Mouse (Mus musculus) myocyte (in vitro differentiated cells): ENCODE results near the gene Rbfox2. TPM values are rescaled to one million over a fixed set of nuclear protein-coding genes. Genes with fewer than 3 reads are reported as not detected.

Experiments
- H3K27me3 ChIP-seq: one replicate; pipeline ENCODE4 v1.6.1; 2011; ENCODE audit not compliant: control insufficient read depth, insufficient read depth, insufficient read length
- H3K36me3 ChIP-seq: one replicate; pipeline ENCODE4 v1.6.1; 2011; ENCODE audit not compliant: control insufficient read depth, insufficient read depth
- H3K4me2 ChIP-seq: one replicate; pipeline ENCODE4 v1.6.1; 2011; ENCODE audit warnings: low read depth, control low read depth
- H3K4me3 ChIP-seq: one replicate; pipeline ENCODE4 v1.5.1; 2011; ENCODE audit warnings: mild to moderate bottlenecking, control low read depth, moderate library complexity
- H3K79me2 ChIP-seq: one replicate; pipeline ENCODE4 v1.6.1; 2011; ENCODE audit not compliant: control insufficient read depth, insufficient read depth
- H3ac ChIP-seq: one replicate; pipeline ENCODE4 v1.6.1; 2011; ENCODE audit not compliant: control insufficient read depth, insufficient read length
- CEBPB ChIP-seq: IDR thresholded peaks from 2 replicates; pipeline ENCODE4 v1.6.1; 2011; ENCODE audit warnings: mild to moderate bottlenecking, moderate library complexity; ENCODE audit not compliant: poor library complexity, insufficient read depth, severe bottlenecking
- E2F4 ChIP-seq: IDR thresholded peaks from one replicate; pipeline ENCODE4 v1.6.1; 2011; ENCODE audit warnings: mild to moderate bottlenecking, control low read depth, moderate library complexity; ENCODE audit not compliant: insufficient read depth
- MAX ChIP-seq: IDR thresholded peaks from one replicate; pipeline ENCODE4 v1.6.1; 2011; ENCODE audit warnings: low read depth, mild to moderate bottlenecking, control low read depth
- MYOD1 ChIP-seq, 3 experiments: IDR thresholded peaks; one replicate each; pipeline ENCODE4 v1.6.1; 2011; ENCODE audit warnings: control low read depth in 2 of 3, low read depth in 2 of 3, mild to moderate bottlenecking in 2 of 3, moderate library complexity in 1 of 3; ENCODE audit not compliant: insufficient read length in 2 of 3, control insufficient read depth in 1 of 3
- MYOG ChIP-seq, 3 experiments: IDR thresholded peaks; one replicate each; pipeline ENCODE4 v1.6.1; 2011; ENCODE audit warnings: control low read depth in 2 of 3, low read depth in 2 of 3, mild to moderate bottlenecking in 2 of 3; ENCODE audit not compliant: insufficient read length in 2 of 3, control insufficient read depth in 1 of 3, insufficient read depth in 1 of 3
- POLR2A ChIP-seq: IDR thresholded peaks from one replicate; pipeline ENCODE4 v1.6.1; 2011; ENCODE audit warnings: low read depth, mild to moderate bottlenecking, control low read depth, moderate library complexity; ENCODE audit not compliant: insufficient read length
- POLR2AphosphoS2 ChIP-seq: IDR thresholded peaks from one replicate; pipeline ENCODE4 v1.6.1; 2011; ENCODE audit warnings: low read depth, control low read depth; ENCODE audit not compliant: insufficient read length
- REST ChIP-seq: IDR thresholded peaks from one replicate; pipeline ENCODE4 v1.6.1; 2011; ENCODE audit warnings: mild to moderate bottlenecking, control low read depth, moderate library complexity; ENCODE audit not compliant: insufficient read depth, insufficient read length
- SRF ChIP-seq: IDR thresholded peaks from one replicate; pipeline ENCODE4 v1.6.1; 2011; ENCODE audit warnings: low read depth; ENCODE audit not compliant: control insufficient read depth, insufficient read length
- TCF12 ChIP-seq: IDR thresholded peaks from one replicate; pipeline ENCODE4 v1.6.1; 2011; ENCODE audit warnings: mild to moderate bottlenecking, control low read depth; ENCODE audit not compliant: poor library complexity, insufficient read depth, severe bottlenecking
- TCF3 ChIP-seq: IDR thresholded peaks from one replicate; pipeline ENCODE4 v1.6.1; 2011; ENCODE audit warnings: low read depth, control low read depth; ENCODE audit not compliant: insufficient read length
- USF1 ChIP-seq: IDR thresholded peaks from one replicate; pipeline ENCODE4 v1.6.1; 2011; ENCODE audit warnings: low read depth, mild to moderate bottlenecking, control low read depth, moderate library complexity
- polyA plus RNA-seq: library from polyadenylated mRNA; unstranded; fragments of >200 nt; fragmentation: generic; extraction: Trizol; gene quantifications from one replicate; pipeline ENCODE4 v1.2.1, GENCODE M21; 2012; ENCODE audit warnings: missing spikeins

Gene Rbfox2
- polyA plus RNA-seq, 1 experiment = 136 TPM

DNA sequence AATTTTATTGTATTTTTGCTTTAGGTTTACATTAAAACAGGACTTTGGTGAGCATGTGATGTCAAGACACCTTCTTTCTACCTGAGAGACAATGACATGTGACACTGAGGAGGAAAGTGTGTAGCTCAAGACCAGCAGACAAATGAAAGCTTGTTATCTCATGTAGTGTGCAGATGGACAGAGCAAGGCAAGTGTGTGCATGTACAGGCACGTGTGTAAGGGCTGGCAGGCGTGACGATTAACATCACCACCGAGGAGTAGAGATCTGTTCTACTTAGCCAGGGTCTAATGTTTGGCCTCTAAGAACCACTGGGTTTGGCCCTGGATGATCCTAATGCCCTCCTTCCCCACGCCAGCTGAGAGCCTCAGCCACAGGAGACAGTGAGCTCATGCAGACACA, 216.3 kb downstream of the Rbfox2 start:
- Histone ChIP-seq H3ac (no peak overlapping the region), H3K79me2 (peaks cover 36% of the 10 kb centered on the region), H3K4me3 (no peak overlapping the region), H3K4me2 (no peak overlapping the region), H3K36me3 (peaks cover 95% of the 10 kb centered on the region), H3K27me3 (no peaks in the 10 kb centered on the region)
- TF ChIP-seq CEBPB (no peak), POLR2A (peak; percentile 68), POLR2AphosphoS2 (peak; percentile 84)

DNA sequence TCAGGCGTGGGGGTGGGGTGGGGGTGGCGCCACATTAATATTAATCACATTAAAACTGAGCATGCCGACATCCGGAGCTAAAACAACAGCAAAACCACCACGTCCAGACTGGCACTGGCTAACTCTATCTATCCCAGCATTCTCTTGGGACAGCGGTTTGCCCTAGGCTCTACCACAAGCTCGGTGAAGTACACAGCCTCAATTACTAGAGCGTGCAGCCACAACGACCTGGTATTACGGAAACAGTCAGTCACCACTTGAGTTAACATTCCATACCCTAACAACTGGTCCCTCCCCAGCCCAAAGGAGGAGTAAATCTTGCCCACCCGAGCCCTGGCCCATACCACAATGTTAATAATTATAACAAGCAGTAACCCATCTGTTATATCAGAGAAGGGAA, 217.6 kb downstream of the Rbfox2 start:
- H3K4me3 ChIP-seq = no peak overlapping the region
- H3K27me3 ChIP-seq = no peaks in the 10 kb centered on the region
- H3K36me3 ChIP-seq = peaks cover 95% of the 10 kb centered on the region
- H3K4me2 ChIP-seq = no peak overlapping the region
- peaks cover 36% of the 10 kb centered on the region for H3K79me2 ChIP-seq
- TF ChIP-seq USF1 (no peak), POLR2A (peak; percentile 39), POLR2AphosphoS2 (peak; percentile 79), MYOD1 (IDR thresholded peaks at IDR 0.05; ENCODE audit: control insufficient read depth in 1 of 3, insufficient read length in 2 of 3, low read depth in 2 of 3) (peak in 1 of 3 experiments; percentile 25), SRF (no peak)
- no peak overlapping the region for H3ac ChIP-seq

DNA sequence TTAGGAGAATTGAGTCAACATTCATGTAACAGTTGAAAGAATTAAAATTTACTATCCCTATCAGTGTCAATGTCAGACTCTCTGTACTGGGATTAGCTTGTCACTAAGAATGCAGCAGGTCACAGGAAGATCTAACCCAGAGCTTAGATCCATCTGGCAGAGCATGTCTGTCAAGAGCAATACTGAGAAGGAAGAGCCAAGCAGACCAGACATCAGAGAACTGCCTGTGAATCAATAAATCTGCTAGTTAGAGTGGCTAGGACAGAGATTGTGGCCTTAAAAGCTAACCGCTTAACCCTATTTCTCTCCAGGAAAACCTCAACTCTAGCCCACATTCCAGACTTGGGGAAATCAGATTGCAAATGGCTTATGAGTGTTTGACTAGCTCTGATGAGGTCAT, 220.3 kb downstream of the Rbfox2 start:
- Histone ChIP-seq H3K4me3 (no peak overlapping the region), H3K79me2 (peaks cover 21% of the 10 kb centered on the region), H3ac (no peak overlapping the region), H3K36me3 (peaks cover 96% of the 10 kb centered on the region), H3K27me3 (no peaks in the 10 kb centered on the region), H3K4me2 (no peak overlapping the region)
- TF ChIP-seq TCF12 = peak; percentile 2
- TF ChIP-seq MYOD1 (IDR thresholded peaks at IDR 0.05; ENCODE audit: control insufficient read depth in 1 of 3, insufficient read length in 2 of 3, low read depth in 2 of 3) = peak in 1 of 3 experiments; percentile 33
- TF ChIP-seq TCF3 = no peak

DNA sequence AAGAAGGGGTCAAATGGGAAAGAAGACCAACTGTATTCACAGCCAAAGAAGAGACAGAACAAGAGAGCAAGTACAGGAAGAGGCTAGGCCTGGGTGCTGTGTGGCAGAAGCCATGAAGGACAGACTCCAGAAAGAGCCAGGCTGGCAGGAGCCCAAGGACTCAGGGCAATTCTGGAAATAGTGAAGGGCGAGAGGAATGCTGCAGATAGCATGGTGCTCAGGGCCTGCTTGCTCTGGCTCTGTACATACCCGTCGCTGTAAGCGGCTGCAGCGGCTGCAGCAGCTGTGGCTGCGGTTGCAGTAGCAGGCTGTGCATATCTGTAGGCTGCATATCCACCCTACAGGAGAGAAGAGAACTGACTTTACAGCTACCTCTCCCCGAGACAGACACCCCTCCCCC, 221.0 kb downstream of the Rbfox2 start:
- Histone ChIP-seq H3K27me3 (no peaks in the 10 kb centered on the region), H3K4me2 (no peak overlapping the region), H3K36me3 (peaks cover 96% of the 10 kb centered on the region), H3ac (no peak overlapping the region), H3K4me3 (no peak overlapping the region), H3K79me2 (peaks cover 21% of the 10 kb centered on the region)
- TF ChIP-seq TCF12 = no peak
- TF ChIP-seq MAX = no peak
- TF ChIP-seq POLR2A = peak; percentile 13
- TF ChIP-seq E2F4 = no peak
- TF ChIP-seq SRF = no peak
- TF ChIP-seq POLR2AphosphoS2 = peak; percentile 91
- peak in 2 of 3 experiments; percentile 22 to 53 for TF ChIP-seq MYOG (IDR thresholded peaks at IDR 0.05; ENCODE audit: control insufficient read depth in 1 of 3, insufficient read depth in 1 of 3, insufficient read length in 2 of 3, low read depth in 2 of 3)
- TF ChIP-seq MYOD1 (IDR thresholded peaks at IDR 0.05; ENCODE audit: control insufficient read depth in 1 of 3, insufficient read length in 2 of 3, low read depth in 2 of 3) = peak in 1 of 3 experiments; percentile 21
- TF ChIP-seq REST = no peak

DNA sequence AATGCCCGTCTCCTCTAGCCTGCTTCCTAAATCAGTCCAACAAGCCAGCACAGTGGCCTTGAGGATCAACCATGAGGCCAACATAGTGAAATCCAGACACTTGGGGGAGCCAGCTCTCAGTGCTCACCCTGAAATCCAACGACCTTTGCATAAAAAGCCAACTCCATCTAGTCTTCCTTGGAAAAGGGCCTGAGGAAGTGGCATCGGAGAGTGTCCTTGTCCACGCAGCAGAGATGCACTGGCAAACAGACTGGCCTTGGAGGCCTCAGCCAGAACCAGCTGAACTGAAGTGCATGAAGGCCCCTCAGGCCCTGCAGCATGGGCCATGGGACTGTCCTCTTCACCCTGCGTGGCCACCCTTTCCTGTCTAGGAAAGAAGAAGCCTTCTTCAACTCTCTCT, 225.3 kb downstream of the Rbfox2 start:
- Histone ChIP-seq H3K4me2 (no peak overlapping the region), H3ac (no peak overlapping the region), H3K36me3 (peaks cover 100% of the 10 kb centered on the region), H3K4me3 (no peak overlapping the region), H3K79me2 (no peaks in the 10 kb centered on the region), H3K27me3 (no peaks in the 10 kb centered on the region)
- TF ChIP-seq POLR2A = peak; percentile 48
- no peak for TF ChIP-seq SRF
- peak; percentile 90 for TF ChIP-seq POLR2AphosphoS2
- TF ChIP-seq TCF12 = no peak
- no peak for TF ChIP-seq MYOG (IDR thresholded peaks at IDR 0.05; ENCODE audit: control insufficient read depth in 1 of 3, insufficient read depth in 1 of 3, insufficient read length in 2 of 3, low read depth in 2 of 3)
- TF ChIP-seq CEBPB = no peak
- TF ChIP-seq USF1 = no peak
- no peak for TF ChIP-seq MYOD1 (IDR thresholded peaks at IDR 0.05; ENCODE audit: control insufficient read depth in 1 of 3, insufficient read length in 2 of 3, low read depth in 2 of 3)
- TF ChIP-seq TCF3 = no peak
- TF ChIP-seq E2F4 = no peak
- no peak for TF ChIP-seq MAX
- TF ChIP-seq REST = no peak
